Mouse (Mus musculus): Measurements from ENCODE around the gene Hace1. TPM values are rescaled to one million over a fixed set of nuclear protein-coding genes. Genes with fewer than 3 reads are reported as not detected.
A peak's percentile ranks its signal among the peaks of the same experiment; 100 is the strongest.

The Hace1 gene
- polyA plus RNA-seq, 1 experiment from 2014 or later, result 19.0 TPM

DNA sequence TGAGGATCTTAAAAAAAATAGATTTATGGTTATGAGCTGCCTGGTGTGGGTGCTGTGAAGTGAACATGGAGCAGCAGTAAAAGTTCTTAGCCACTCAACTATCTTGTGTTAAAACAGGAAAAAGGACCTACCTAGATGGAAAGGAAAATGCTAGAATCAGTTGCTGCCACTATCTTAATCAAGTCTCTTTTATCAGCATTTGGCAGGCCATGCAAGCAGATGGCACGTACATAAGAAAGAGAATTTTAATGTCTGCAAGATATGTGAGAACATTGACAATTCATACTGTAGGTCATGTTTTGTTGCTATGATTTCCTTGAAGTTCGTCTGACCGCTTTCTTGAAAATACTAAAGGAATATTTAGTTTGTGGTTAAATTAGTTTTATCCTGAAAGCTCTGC is 54.4 kb downstream of the Hace1 start:
- WGBS, result 84% methylated on average over 3 of the region's 3 CpGs
- Histone ChIP-seq H3K36me3 (replicated peaks) (no peaks in the 10 kb centered on the region), H3K4me2 (no peak overlapping the region), H3K27ac (no peak overlapping the region), H3K4me1 (no peaks in the 10 kb centered on the region), H3K27me3 (replicated peaks) (no peaks in the 10 kb centered on the region), H3K4me3 (no peak overlapping the region), H3K9me3 (no peaks in the 10 kb centered on the region), H3K9ac (no peak overlapping the region)
- ATAC-seq (replicated peaks), result no peak

GRCm38 (mm10) chr10:45632641-45633040 is 55.0 kb downstream of the Hace1 start:
- no peaks in the 10 kb centered on the region for H3K4me1 ChIP-seq
- no peak overlapping the region for H3K9ac ChIP-seq
- H3K36me3 ChIP-seq (replicated peaks), result no peaks in the 10 kb centered on the region
- H3K27me3 ChIP-seq (replicated peaks), result no peaks in the 10 kb centered on the region
- WGBS, result 91% methylated on average over 10 of the region's 10 CpGs
- H3K4me3 ChIP-seq, result no peak overlapping the region
- no peaks in the 10 kb centered on the region for H3K9me3 ChIP-seq
- H3K4me2 ChIP-seq, result no peak overlapping the region
- ATAC-seq (replicated peaks), result no peak
- H3K27ac ChIP-seq, result no peak overlapping the region

DNA sequence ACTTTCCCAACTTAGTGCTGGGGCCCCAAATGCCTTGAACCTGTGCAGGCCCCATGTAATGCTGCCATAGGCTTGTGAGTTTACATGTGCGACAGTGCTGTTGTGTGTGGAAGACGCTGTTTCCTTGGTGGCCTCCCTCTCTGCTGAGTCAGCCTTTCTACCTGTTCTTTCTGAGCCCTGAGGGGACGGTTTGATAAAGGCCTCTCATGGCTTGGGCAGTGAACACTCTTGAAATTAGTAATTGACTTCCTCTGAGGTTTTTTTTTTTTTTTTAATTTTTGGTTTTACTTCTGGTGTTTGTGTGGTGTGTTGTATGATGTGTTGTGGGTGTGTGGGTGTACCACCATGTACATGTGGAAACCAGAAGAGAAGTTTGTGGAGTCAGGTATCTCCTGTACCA is 57.6 kb downstream of the Hace1 start:
- H3K4me1 ChIP-seq, result no peaks in the 10 kb centered on the region
- no peak overlapping the region for H3K9ac ChIP-seq
- no peaks in the 10 kb centered on the region for H3K36me3 ChIP-seq (replicated peaks)
- H3K4me2 ChIP-seq, result no peak overlapping the region
- no peaks in the 10 kb centered on the region for H3K27me3 ChIP-seq (replicated peaks)
- no peaks in the 10 kb centered on the region for H3K9me3 ChIP-seq
- no peak overlapping the region for H3K4me3 ChIP-seq
- no peak for ATAC-seq (replicated peaks)
- 82% methylated on average over 3 of the region's 3 CpGs for WGBS
- H3K27ac ChIP-seq, result no peak overlapping the region

DNA sequence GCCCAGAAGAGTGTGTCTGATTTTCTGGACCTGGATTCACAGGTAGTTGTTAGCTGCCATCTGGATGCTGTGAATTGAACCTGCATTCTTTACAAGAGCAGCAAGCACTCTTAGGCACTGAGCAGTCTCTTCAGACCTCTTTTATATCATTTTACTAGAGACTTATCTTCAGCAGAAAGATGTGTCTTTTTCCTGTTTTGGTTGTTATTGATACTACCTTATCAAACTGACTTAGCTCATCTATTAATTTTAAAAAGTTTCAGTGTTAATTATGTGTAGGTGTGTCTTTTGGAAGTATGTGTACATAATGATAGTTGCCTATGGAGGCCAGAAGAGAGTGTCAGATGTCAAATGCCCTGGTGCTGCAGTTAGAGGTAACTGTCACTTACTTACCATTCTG is 62.1 kb downstream of the Hace1 start:
- Histone ChIP-seq H3K9ac (no peak overlapping the region), H3K36me3 (replicated peaks) (0 out of 2 replicates have a peak, but pooled peaks cover 6% of the 10 kb centered on the region), H3K4me3 (no peak overlapping the region), H3K9me3 (no peaks in the 10 kb centered on the region), H3K27me3 (replicated peaks) (no peaks in the 10 kb centered on the region), H3K4me1 (no peaks in the 10 kb centered on the region), H3K4me2 (no peak overlapping the region), H3K27ac (no peak overlapping the region)
- ATAC-seq (replicated peaks), result no peak

DNA sequence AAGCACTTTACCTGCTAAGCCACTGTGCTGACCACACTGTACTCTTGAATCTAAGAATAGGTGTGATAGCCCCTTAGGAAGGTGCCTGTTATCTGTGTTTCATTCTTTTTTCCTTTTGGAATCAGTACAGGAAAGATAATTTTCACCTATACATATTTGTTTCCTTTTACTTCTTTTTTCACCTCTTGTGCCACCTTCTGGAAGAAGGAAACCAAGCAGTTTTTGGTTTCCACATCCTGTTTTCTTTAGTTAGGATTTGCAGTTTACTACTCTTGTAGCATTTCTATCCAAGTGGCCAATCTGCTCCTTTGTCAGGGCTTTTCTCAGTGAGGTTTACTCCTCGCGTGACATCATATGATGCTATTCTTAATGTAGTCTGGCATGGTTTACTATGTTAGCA is 76.4 kb downstream of the Hace1 start:
- no peak overlapping the region for H3K9ac ChIP-seq
- no peak for ATAC-seq (replicated peaks)
- H3K4me3 ChIP-seq, result no peak overlapping the region
- H3K9me3 ChIP-seq, result no peaks in the 10 kb centered on the region
- H3K27ac ChIP-seq, result no peak overlapping the region
- H3K36me3 ChIP-seq (replicated peaks), result no peaks in the 10 kb centered on the region; the same call in 1 of the 2 replicates
- H3K4me2 ChIP-seq, result no peak overlapping the region
- no peaks in the 10 kb centered on the region for H3K27me3 ChIP-seq (replicated peaks)
- no peaks in the 10 kb centered on the region for H3K4me1 ChIP-seq
- WGBS, result 97% methylated on average over 2 of the region's 2 CpGs

- no peak for ATAC-seq (replicated peaks)
- 92% methylated on average over 9 of the region's 9 CpGs for WGBS
- no peaks in the 10 kb centered on the region for H3K4me1 ChIP-seq
- no peak overlapping the region for H3K4me2 ChIP-seq
- peaks cover 6% of the 10 kb centered on the region for H3K9me3 ChIP-seq
- no peaks in the 10 kb centered on the region for H3K27me3 ChIP-seq (replicated peaks)
- H3K27ac ChIP-seq, result no peak overlapping the region
- H3K36me3 ChIP-seq (replicated peaks), result no peaks in the 10 kb centered on the region
- no peak overlapping the region for H3K4me3 ChIP-seq
- H3K9ac ChIP-seq, result no peak overlapping the region
Measured at GRCm38 (mm10) chr10:45662015-45662414, 84.4 kb downstream of the Hace1 start.

DNA sequence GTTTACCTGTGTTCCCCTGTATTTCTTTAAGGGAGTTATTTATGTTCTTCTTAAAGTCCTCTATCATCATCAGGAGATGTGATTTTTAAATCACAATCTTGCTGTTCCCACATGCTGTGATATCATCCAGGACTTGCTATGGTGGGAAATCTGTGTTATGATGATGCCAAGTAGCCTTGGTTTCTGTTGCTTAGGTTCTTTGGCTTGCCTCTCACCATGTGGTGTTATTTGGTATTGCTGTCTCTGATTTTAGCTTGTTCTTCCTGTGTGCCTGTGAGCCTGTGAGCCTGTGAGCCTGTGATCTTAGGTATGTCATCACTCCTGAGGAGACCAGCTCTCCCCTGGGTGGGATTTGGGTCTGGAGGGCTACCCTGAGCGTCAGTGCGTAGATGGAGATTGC is 90.6 kb downstream of the Hace1 start:
- no peak overlapping the region for H3K4me2 ChIP-seq
- 100% methylated on average over 2 of the region's 2 CpGs for WGBS
- ATAC-seq (replicated peaks), result no peak
- no peaks in the 10 kb centered on the region for H3K36me3 ChIP-seq (replicated peaks)
- no peaks in the 10 kb centered on the region for H3K4me1 ChIP-seq
- peaks cover 8% of the 10 kb centered on the region for H3K9me3 ChIP-seq
- H3K9ac ChIP-seq, result no peak overlapping the region
- H3K27me3 ChIP-seq (replicated peaks), result no peaks in the 10 kb centered on the region
- no peak overlapping the region for H3K27ac ChIP-seq
- H3K4me3 ChIP-seq, result no peak overlapping the region

GRCm38 (mm10) chr10:45676796-45677195 is 99.2 kb downstream of the Hace1 start:
- H3K27ac ChIP-seq, result no peak overlapping the region
- ATAC-seq (replicated peaks), result no peak
- H3K4me1 ChIP-seq, result no peaks in the 10 kb centered on the region
- H3K27me3 ChIP-seq (replicated peaks), result no peaks in the 10 kb centered on the region
- no peaks in the 10 kb centered on the region for H3K36me3 ChIP-seq (replicated peaks)
- no peaks in the 10 kb centered on the region for H3K9me3 ChIP-seq
- no peak overlapping the region for H3K4me3 ChIP-seq
- no peak overlapping the region for H3K9ac ChIP-seq
- H3K4me2 ChIP-seq, result no peak overlapping the region

- WGBS, result 76% methylated on average over 1 of the region's 1 CpGs
- ATAC-seq (replicated peaks), result no peak
Measured at GRCm38 (mm10) chr10:45686191-45686590, 108.6 kb downstream of the Hace1 start.

GRCm38 (mm10) chr10:45694931-45695330 is 117.3 kb downstream of the Hace1 start:
- no peak overlapping the region for H3K9ac ChIP-seq
- no peaks in the 10 kb centered on the region for H3K9me3 ChIP-seq
- ATAC-seq (replicated peaks), result no peak
- no peak overlapping the region for H3K27ac ChIP-seq
- no peak overlapping the region for H3K4me2 ChIP-seq
- H3K4me3 ChIP-seq, result no peak overlapping the region
- no peaks in the 10 kb centered on the region for H3K36me3 ChIP-seq (replicated peaks)
- H3K27me3 ChIP-seq (replicated peaks), result no peaks in the 10 kb centered on the region
- H3K4me1 ChIP-seq, result no peaks in the 10 kb centered on the region

More at GRCm38 (mm10) chr10:45686191-45686590, 108.6 kb downstream of the Hace1 start:
- Histone ChIP-seq H3K4me1 (no peaks in the 10 kb centered on the region), H3K27ac (no peak overlapping the region), H3K4me3 (no peak overlapping the region), H3K36me3 (replicated peaks) (no peaks in the 10 kb centered on the region), H3K4me2 (no peak overlapping the region), H3K9ac (no peak overlapping the region), H3K9me3 (no peaks in the 10 kb centered on the region), H3K27me3 (replicated peaks) (no peaks in the 10 kb centered on the region)

- H3K4me2 ChIP-seq, result no peak overlapping the region
- no peaks in the 10 kb centered on the region for H3K4me1 ChIP-seq
- no peaks in the 10 kb centered on the region for H3K27me3 ChIP-seq (replicated peaks)
- H3K27ac ChIP-seq, result no peak overlapping the region
- H3K9ac ChIP-seq, result no peak overlapping the region
- ATAC-seq (replicated peaks), result no peak
- no peaks in the 10 kb centered on the region for H3K36me3 ChIP-seq (replicated peaks)
- H3K4me3 ChIP-seq, result no peak overlapping the region
- no peaks in the 10 kb centered on the region for H3K9me3 ChIP-seq
- WGBS, result 91% methylated on average over 1 of the region's 1 CpGs
Measured at GRCm38 (mm10) chr10:45695522-45695921, 117.9 kb downstream of the Hace1 start.

- Histone ChIP-seq H3K36me3 (replicated peaks) (no peaks in the 10 kb centered on the region), H3K9me3 (no peaks in the 10 kb centered on the region), H3K4me2 (no peak overlapping the region), H3K4me1 (no peaks in the 10 kb centered on the region), H3K27me3 (replicated peaks) (no peaks in the 10 kb centered on the region), H3K9ac (no peak overlapping the region), H3K4me3 (no peak overlapping the region), H3K27ac (0 out of 2 replicates have a peak overlapping the region, but pooled peaks have one; percentile 9)
- no peak for ATAC-seq (replicated peaks)
- WGBS, result 79% methylated on average over 3 of the region's 3 CpGs
Measured at GRCm38 (mm10) chr10:45698930-45699329, 121.3 kb downstream of the Hace1 start.

GRCm38 (mm10) chr10:45706849-45707248 is 129.2 kb downstream of the Hace1 start:
- H3K27me3 ChIP-seq (replicated peaks), result no peaks in the 10 kb centered on the region
- H3K27ac ChIP-seq, result no peak overlapping the region
- no peak for ATAC-seq (replicated peaks)
- no peak overlapping the region for H3K4me2 ChIP-seq
- no peak overlapping the region for H3K4me3 ChIP-seq
- no peaks in the 10 kb centered on the region for H3K4me1 ChIP-seq
- H3K9me3 ChIP-seq, result no peaks in the 10 kb centered on the region
- H3K36me3 ChIP-seq (replicated peaks), result no peaks in the 10 kb centered on the region
- WGBS, result 91% methylated on average over 2 of the region's 2 CpGs
- H3K9ac ChIP-seq, result no peak overlapping the region

DNA sequence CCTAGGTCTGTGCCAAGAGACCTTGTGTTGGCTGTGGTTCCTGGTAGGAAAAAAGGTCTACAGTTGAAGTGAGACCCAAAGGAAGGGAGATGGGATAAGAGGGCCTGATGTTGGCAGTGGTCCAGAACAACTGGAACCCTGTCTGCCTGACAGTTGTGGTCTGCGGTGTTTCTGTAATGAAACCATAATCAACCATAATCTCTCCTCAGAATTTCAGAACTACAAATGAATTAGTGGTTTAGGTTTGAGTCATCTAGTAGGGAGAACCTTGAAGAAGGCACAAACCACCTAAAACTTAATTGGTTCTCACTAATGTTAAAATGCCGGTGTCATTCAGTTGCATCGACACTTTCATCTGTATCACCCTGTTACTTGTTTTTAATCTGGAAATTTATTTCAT is 133.2 kb downstream of the Hace1 start:
- no peaks in the 10 kb centered on the region for H3K9me3 ChIP-seq

More for the DNA sequence above, 133.2 kb downstream of the Hace1 start:
- Histone ChIP-seq H3K4me3 (no peak overlapping the region), H3K4me1 (no peaks in the 10 kb centered on the region), H3K9ac (no peak overlapping the region), H3K27ac (peak overlapping the region; percentile 38), H3K4me2 (no peak overlapping the region), H3K27me3 (replicated peaks) (no peaks in the 10 kb centered on the region), H3K36me3 (replicated peaks) (no peaks in the 10 kb centered on the region)
- ATAC-seq (replicated peaks), result peak; percentile 35
- WGBS, result 61% methylated on average over 3 of the region's 3 CpGs
